Mouse (Mus musculus): ENCODE measurements at regions not wholly inside any gene's neighbourhood (a gene's known extent, or its start where the extent isn't known, plus 50 kb on each side); places are given as distances from the start of the nearest gene placed in this dataset.

GRCm38 (mm10) chr2:166398774-166399139 lies 243.3 kb upstream of the Sulf2 start:
- H3K4me2 ChIP-seq (ENCODE audit: low read length) = no peak overlapping the region
- no peak overlapping the region for H3K27ac ChIP-seq (ENCODE audit: low read depth, low read length)
- no peaks in the 10 kb centered on the region for H3K9me3 ChIP-seq (replicated peaks; ENCODE audit: control insufficient read depth, low read length)
- H3K9ac ChIP-seq (ENCODE audit: low read length) = no peak overlapping the region
- H3K36me3 ChIP-seq (ENCODE audit: control insufficient read depth, insufficient read depth, low read length) = no peaks in the 10 kb centered on the region
- no peak for ATAC-seq
- DNase-seq (ENCODE audit: low spot score) = no peak
- no peaks in the 10 kb centered on the region; the same call in 1 of the 2 replicates for H3K4me1 ChIP-seq (ENCODE audit: control insufficient read depth, insufficient read depth, low read length)
- no peak overlapping the region for H3K4me3 ChIP-seq (ENCODE audit: low read depth, low read length)
- H3K27me3 ChIP-seq (replicated peaks; ENCODE audit: control insufficient read depth, insufficient read depth, low read length) = no peaks in the 10 kb centered on the region
- WGBS = 77% methylated on average over 5 of the region's 5 CpGs

- no peak overlapping the region for H3K27ac ChIP-seq (ENCODE audit: low read depth, low read length)
- 88% methylated on average over 10 of the region's 10 CpGs for WGBS
- DNase-seq (ENCODE audit: low spot score) (no peak), ATAC-seq (no peak)
- H3K36me3 ChIP-seq (ENCODE audit: control insufficient read depth, insufficient read depth, low read length) = no peaks in the 10 kb centered on the region
- H3K4me2 ChIP-seq (ENCODE audit: low read length) = no peak overlapping the region
- H3K4me3 ChIP-seq (ENCODE audit: low read depth, low read length) = no peak overlapping the region
- no peaks in the 10 kb centered on the region; the same call in 1 of the 2 replicates for H3K4me1 ChIP-seq (ENCODE audit: control insufficient read depth, insufficient read depth, low read length)
- no peaks in the 10 kb centered on the region for H3K27me3 ChIP-seq (replicated peaks; ENCODE audit: control insufficient read depth, insufficient read depth, low read length)
- no peak overlapping the region for H3K9ac ChIP-seq (ENCODE audit: low read length)
- H3K9me3 ChIP-seq (replicated peaks; ENCODE audit: control insufficient read depth, low read length) = no peaks in the 10 kb centered on the region
Observed at GRCm38 (mm10) chr2:166398156-166398555, 242.7 kb upstream of the Sulf2 start.

- H3K4me1 ChIP-seq (ENCODE audit: control insufficient read depth, insufficient read depth, low read length) = no peaks in the 10 kb centered on the region
- DNase-seq (ENCODE audit: low spot score) = peak; percentile 62
- no peaks in the 10 kb centered on the region for H3K36me3 ChIP-seq (ENCODE audit: control insufficient read depth, insufficient read depth, low read length)
- peak overlapping the region; percentile 44; the same call in 1 of the 2 replicates for H3K27ac ChIP-seq (ENCODE audit: low read depth, low read length)
- no peaks in the 10 kb centered on the region for H3K9me3 ChIP-seq (replicated peaks; ENCODE audit: control insufficient read depth, low read length)
- H3K27me3 ChIP-seq (replicated peaks; ENCODE audit: control insufficient read depth, insufficient read depth, low read length) = no peaks in the 10 kb centered on the region
- ATAC-seq = peak; percentile 46; the same call in 1 of the 2 replicates
- H3K9ac ChIP-seq (ENCODE audit: low read length) = no peak overlapping the region
- H3K4me3 ChIP-seq (ENCODE audit: low read depth, low read length) = no peak overlapping the region
- WGBS = 35% methylated on average over 13 of the region's 13 CpGs
- H3K4me2 ChIP-seq (ENCODE audit: low read length) = no peak overlapping the region
Observed at GRCm38 (mm10) chr2:166394666-166395065, 239.2 kb upstream of the Sulf2 start.

- H3K4me3 ChIP-seq (ENCODE audit: low read depth, low read length) = no peak overlapping the region
- H3K27me3 ChIP-seq (replicated peaks; ENCODE audit: control insufficient read depth, insufficient read depth, low read length) = no peaks in the 10 kb centered on the region
- no peaks in the 10 kb centered on the region for H3K4me1 ChIP-seq (ENCODE audit: control insufficient read depth, insufficient read depth, low read length)
- no peaks in the 10 kb centered on the region for H3K9me3 ChIP-seq (replicated peaks; ENCODE audit: control insufficient read depth, low read length)
- ATAC-seq (no peak), DNase-seq (ENCODE audit: low spot score) (no peak)
- no peaks in the 10 kb centered on the region for H3K36me3 ChIP-seq (ENCODE audit: control insufficient read depth, insufficient read depth, low read length)
- 50% methylated on average over 5 of the region's 5 CpGs for WGBS
- H3K9ac ChIP-seq (ENCODE audit: low read length) = no peak overlapping the region
- H3K27ac ChIP-seq (ENCODE audit: low read depth, low read length) = no peak overlapping the region
- no peak overlapping the region for H3K4me2 ChIP-seq (ENCODE audit: low read length)
Observed at GRCm38 (mm10) chr2:166391176-166391575, 235.7 kb upstream of the Sulf2 start.

GRCm38 (mm10) chr2:166388050-166388449 lies 232.6 kb upstream of the Sulf2 start:
- DNase-seq (ENCODE audit: low spot score) (peak; percentile 43), ATAC-seq (no peak)
- Histone ChIP-seq H3K27ac (ENCODE audit: low read depth, low read length) (no peak overlapping the region), H3K4me2 (ENCODE audit: low read length) (no peak overlapping the region), H3K9ac (ENCODE audit: low read length) (no peak overlapping the region), H3K27me3 (replicated peaks; ENCODE audit: control insufficient read depth, insufficient read depth, low read length) (no peaks in the 10 kb centered on the region), H3K9me3 (replicated peaks; ENCODE audit: control insufficient read depth, low read length) (no peaks in the 10 kb centered on the region), H3K36me3 (ENCODE audit: control insufficient read depth, insufficient read depth, low read length) (no peaks in the 10 kb centered on the region), H3K4me1 (ENCODE audit: control insufficient read depth, insufficient read depth, low read length) (peaks cover 6% of the 10 kb centered on the region; the same call in 1 of the 2 replicates), H3K4me3 (ENCODE audit: low read depth, low read length) (no peak overlapping the region)
- 30% methylated on average over 6 of the region's 6 CpGs for WGBS

GRCm38 (mm10) chr2:166386817-166387216 lies 231.4 kb upstream of the Sulf2 start:
- ATAC-seq = no peak
- DNase-seq (ENCODE audit: low spot score) = no peak
- H3K4me3 ChIP-seq (ENCODE audit: low read depth, low read length) = no peak overlapping the region
- peaks cover 6% of the 10 kb centered on the region; the same call in 1 of the 2 replicates for H3K4me1 ChIP-seq (ENCODE audit: control insufficient read depth, insufficient read depth, low read length)
- no peak overlapping the region for H3K4me2 ChIP-seq (ENCODE audit: low read length)
- H3K27ac ChIP-seq (ENCODE audit: low read depth, low read length) = no peak overlapping the region
- WGBS = 79% methylated on average over 5 of the region's 5 CpGs
- H3K9ac ChIP-seq (ENCODE audit: low read length) = no peak overlapping the region
- no peaks in the 10 kb centered on the region for H3K27me3 ChIP-seq (replicated peaks; ENCODE audit: control insufficient read depth, insufficient read depth, low read length)
- H3K36me3 ChIP-seq (ENCODE audit: control insufficient read depth, insufficient read depth, low read length) = no peaks in the 10 kb centered on the region
- H3K9me3 ChIP-seq (replicated peaks; ENCODE audit: control insufficient read depth, low read length) = no peaks in the 10 kb centered on the region

- 31% methylated on average over 6 of the region's 6 CpGs for WGBS
- ATAC-seq (no peak), DNase-seq (ENCODE audit: low spot score) (peak; percentile 58)
- Histone ChIP-seq H3K9ac (ENCODE audit: low read length) (no peak overlapping the region), H3K27me3 (replicated peaks; ENCODE audit: control insufficient read depth, insufficient read depth, low read length) (no peaks in the 10 kb centered on the region), H3K27ac (ENCODE audit: low read depth, low read length) (peak overlapping the region; percentile 22; the same call in 1 of the 2 replicates), H3K4me2 (ENCODE audit: low read length) (no peak overlapping the region), H3K36me3 (ENCODE audit: control insufficient read depth, insufficient read depth, low read length) (no peaks in the 10 kb centered on the region), H3K9me3 (replicated peaks; ENCODE audit: control insufficient read depth, low read length) (no peaks in the 10 kb centered on the region), H3K4me3 (ENCODE audit: low read depth, low read length) (no peak overlapping the region), H3K4me1 (ENCODE audit: control insufficient read depth, insufficient read depth, low read length) (peaks cover 6% of the 10 kb centered on the region; the same call in 1 of the 2 replicates)
Observed at GRCm38 (mm10) chr2:166384583-166384982, 229.1 kb upstream of the Sulf2 start.

- Histone ChIP-seq H3K27me3 (replicated peaks; ENCODE audit: control insufficient read depth, insufficient read depth, low read length) (no peaks in the 10 kb centered on the region), H3K4me3 (ENCODE audit: low read depth, low read length) (no peak overlapping the region), H3K9ac (ENCODE audit: low read length) (no peak overlapping the region), H3K9me3 (replicated peaks; ENCODE audit: control insufficient read depth, low read length) (no peaks in the 10 kb centered on the region), H3K4me1 (ENCODE audit: control insufficient read depth, insufficient read depth, low read length) (peaks cover 6% of the 10 kb centered on the region; the same call in 1 of the 2 replicates), H3K36me3 (ENCODE audit: control insufficient read depth, insufficient read depth, low read length) (no peaks in the 10 kb centered on the region), H3K27ac (ENCODE audit: low read depth, low read length) (no peak overlapping the region), H3K4me2 (ENCODE audit: low read length) (no peak overlapping the region)
- ATAC-seq = no peak
- DNase-seq (ENCODE audit: low spot score) = no peak
- 80% methylated on average over 5 of the region's 5 CpGs for WGBS
Observed at GRCm38 (mm10) chr2:166383356-166383755, 227.9 kb upstream of the Sulf2 start.

- Histone ChIP-seq H3K27ac (ENCODE audit: low read depth, low read length) (no peak overlapping the region), H3K4me3 (ENCODE audit: low read depth, low read length) (no peak overlapping the region), H3K9ac (ENCODE audit: low read length) (no peak overlapping the region), H3K4me1 (ENCODE audit: control insufficient read depth, insufficient read depth, low read length) (peaks cover 13% of the 10 kb centered on the region; the same call in 1 of the 2 replicates), H3K9me3 (replicated peaks; ENCODE audit: control insufficient read depth, low read length) (no peaks in the 10 kb centered on the region), H3K4me2 (ENCODE audit: low read length) (no peak overlapping the region), H3K27me3 (replicated peaks; ENCODE audit: control insufficient read depth, insufficient read depth, low read length) (no peaks in the 10 kb centered on the region), H3K36me3 (ENCODE audit: control insufficient read depth, insufficient read depth, low read length) (no peaks in the 10 kb centered on the region)
- 88% methylated on average over 7 of the region's 7 CpGs for WGBS
- ATAC-seq (no peak), DNase-seq (ENCODE audit: low spot score) (no peak)
Observed at GRCm38 (mm10) chr2:166382180-166382579, 226.7 kb upstream of the Sulf2 start.

Measured in forebrain, embryonic 14.5 days (tissue).